Mouse (Mus musculus): ENCODE measurements at regions not wholly inside any gene's neighbourhood (a gene's known extent, or its start where the extent isn't known, plus 50 kb on each side); places are given as distances from the start of the nearest gene placed in this dataset.

- DNase-seq (ENCODE audit: low spot score): no peak
Observed at GRCm38 (mm10) chr4:33594997-33595657, 285.0 kb downstream of the Rngtt start.

GRCm38 (mm10) chr4:33595763-33596162, 285.7 kb downstream of the Rngtt start:
- DNase-seq (ENCODE audit: low spot score): no peak

DNA sequence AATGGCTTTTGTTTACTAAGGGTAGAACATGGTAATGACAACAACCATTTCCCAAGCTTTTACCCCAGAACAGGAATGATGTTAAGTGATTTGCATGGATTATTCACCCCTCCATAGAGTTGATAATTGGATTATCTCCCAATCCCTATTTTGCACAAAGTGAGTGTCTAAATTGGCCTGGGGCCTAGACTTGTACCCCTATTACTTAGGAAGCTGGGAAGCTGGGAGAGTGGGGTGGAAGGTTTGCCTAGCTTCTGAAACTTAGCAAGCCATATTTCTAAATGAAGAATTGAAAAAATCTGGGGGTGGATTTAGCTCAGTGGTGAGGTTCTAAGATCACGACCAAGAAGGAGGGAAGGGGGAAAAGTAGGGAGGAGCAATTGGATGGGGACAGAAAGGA, 289.9 kb downstream of the Rngtt start:
- DNase-seq (ENCODE audit: low spot score): no peak

DNA sequence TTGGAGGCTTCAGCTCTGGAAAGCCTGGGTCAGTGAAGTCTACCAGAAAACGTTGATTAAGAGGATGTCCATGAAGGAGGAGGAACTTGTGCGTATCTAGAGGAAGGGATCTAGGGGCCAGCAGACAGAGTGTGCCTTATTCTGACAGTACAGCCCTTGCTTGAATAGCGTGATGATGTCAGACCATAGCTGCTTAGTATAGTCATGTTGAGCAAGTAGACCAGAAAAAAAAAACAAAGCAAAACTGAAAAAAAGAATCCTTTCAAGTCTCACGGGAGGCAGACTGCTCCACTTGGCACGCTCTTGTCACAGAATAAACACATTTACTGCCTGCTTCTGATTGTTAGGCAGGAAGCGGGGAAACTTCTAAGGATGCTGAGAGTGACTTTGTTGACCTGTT, 290.7 kb downstream of the Rngtt start:
- no peak for DNase-seq (ENCODE audit: low spot score)

- no peak for DNase-seq (ENCODE audit: low spot score)
Observed at GRCm38 (mm10) chr4:33604636-33605035, 294.5 kb downstream of the Rngtt start.

- DNase-seq (ENCODE audit: low spot score): no peak
Observed at GRCm38 (mm10) chr4:33639821-33640575, 284.4 kb upstream of the Cnr1 start.

DNA sequence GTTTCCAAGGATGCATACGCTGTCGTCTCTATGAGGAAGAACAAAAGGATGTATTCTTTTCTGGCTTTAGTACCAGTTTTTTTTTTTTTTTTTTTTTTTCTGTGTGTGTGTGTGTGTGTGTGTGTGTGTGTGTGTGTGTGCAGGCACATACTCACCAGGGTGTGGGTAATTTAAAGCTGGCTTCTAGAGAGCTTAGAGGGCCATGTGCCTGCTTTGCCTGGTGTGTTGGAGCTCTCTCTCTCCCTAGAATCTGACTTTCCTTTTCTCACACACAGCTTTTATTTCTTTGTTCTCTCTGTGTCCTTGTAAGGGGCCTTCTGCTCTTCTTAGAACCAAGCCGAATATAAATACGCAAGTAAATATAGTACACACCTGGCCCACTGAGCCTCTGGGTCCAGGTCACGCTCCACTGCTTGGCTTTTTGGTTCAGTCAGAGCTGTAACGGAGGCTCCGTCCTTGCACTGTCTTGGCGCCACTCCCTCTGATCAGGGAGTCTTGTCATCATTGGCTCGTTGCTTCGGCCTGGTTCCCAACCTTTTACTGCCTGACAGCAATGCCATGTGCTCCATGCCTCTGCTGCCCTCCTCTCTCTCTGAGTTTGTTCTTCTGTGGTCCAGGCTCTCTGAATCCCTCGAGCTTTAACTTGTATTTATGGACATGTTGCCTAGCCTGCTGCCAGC, 283.7 kb upstream of the Cnr1 start:
- DNase-seq (ENCODE audit: low spot score): no peak

GRCm38 (mm10) chr4:33641883-33642282, 282.5 kb upstream of the Cnr1 start:
- DNase-seq (ENCODE audit: low spot score): no peak

DNA sequence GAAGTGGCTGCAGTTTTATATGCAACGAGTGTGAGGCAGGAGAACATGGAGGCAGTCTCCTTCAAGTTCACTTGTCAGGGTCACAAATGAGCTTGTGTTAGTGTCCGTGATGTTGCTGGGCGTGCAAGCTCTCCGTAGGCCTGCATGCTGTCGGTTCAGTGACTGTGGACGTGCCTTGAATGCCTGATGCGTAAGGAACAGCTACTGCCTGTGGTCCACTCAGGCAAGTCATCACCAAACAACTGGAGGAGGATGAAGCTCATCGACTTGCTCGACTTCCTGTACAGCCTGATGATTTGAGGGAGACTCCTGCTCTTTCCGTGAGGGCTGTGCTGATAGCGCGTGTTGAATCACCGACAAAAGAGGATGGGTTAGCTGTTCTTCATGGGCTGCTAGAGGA, 281.9 kb upstream of the Cnr1 start:
- no peak for DNase-seq (ENCODE audit: low spot score)

DNA sequence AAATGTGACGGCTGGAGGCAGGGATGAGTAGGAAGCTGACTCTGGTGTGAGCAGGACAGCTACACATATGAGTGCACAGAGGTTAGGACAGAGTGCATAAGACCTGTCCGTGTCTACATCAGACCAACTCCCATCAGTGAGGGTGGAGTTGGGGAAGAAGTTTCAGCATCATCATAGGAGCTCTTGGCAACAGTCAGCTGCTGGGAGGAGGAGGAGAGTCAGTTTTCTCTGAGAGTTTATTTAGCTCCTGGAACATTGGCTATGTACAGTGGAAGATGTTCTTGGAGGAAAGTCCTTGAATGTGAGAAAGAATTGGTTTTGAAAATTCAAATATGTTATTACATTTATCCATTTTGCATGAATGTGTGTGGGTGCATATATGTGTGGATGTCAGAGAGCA, 279.2 kb upstream of the Cnr1 start:
- no peak for DNase-seq (ENCODE audit: low spot score)

- DNase-seq (ENCODE audit: low spot score): no peak
Observed at GRCm38 (mm10) chr4:33651292-33651691, 273.1 kb upstream of the Cnr1 start.

GRCm38 (mm10) chr4:33659766-33660165, 264.6 kb upstream of the Cnr1 start:
- no peak for DNase-seq (ENCODE audit: low spot score)

DNA sequence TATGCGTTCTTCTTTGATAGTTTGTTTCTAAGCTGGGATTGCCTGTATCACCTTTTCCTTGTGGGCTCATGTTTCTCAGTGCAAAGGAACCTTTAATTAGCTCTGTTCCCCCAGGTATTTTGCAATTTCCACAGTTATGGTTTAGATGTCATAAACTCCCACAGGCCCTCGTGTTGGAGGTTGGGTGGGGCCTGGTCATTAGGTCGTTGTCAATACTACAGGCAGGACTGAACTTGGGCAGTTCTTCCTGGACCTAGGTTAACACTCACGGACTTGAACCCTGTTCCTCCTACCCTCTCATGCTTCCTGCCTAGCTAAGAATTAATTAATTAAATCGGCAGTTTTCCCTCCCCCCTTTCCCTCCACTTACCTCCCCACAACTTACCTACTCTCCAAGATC, 263.8 kb upstream of the Cnr1 start:
- DNase-seq (ENCODE audit: low spot score): no peak

GRCm38 (mm10) chr4:33661862-33662261, 262.5 kb upstream of the Cnr1 start:
- no peak for DNase-seq (ENCODE audit: low spot score)

- no peak for DNase-seq (ENCODE audit: low spot score)
Observed at GRCm38 (mm10) chr4:33662965-33663364, 261.4 kb upstream of the Cnr1 start.

GRCm38 (mm10) chr4:33663616-33664473, 260.5 kb upstream of the Cnr1 start:
- DNase-seq (ENCODE audit: low spot score): no peak

- no peak for DNase-seq (ENCODE audit: low spot score)
Observed at GRCm38 (mm10) chr4:33664474-33664822, 259.9 kb upstream of the Cnr1 start.

DNA sequence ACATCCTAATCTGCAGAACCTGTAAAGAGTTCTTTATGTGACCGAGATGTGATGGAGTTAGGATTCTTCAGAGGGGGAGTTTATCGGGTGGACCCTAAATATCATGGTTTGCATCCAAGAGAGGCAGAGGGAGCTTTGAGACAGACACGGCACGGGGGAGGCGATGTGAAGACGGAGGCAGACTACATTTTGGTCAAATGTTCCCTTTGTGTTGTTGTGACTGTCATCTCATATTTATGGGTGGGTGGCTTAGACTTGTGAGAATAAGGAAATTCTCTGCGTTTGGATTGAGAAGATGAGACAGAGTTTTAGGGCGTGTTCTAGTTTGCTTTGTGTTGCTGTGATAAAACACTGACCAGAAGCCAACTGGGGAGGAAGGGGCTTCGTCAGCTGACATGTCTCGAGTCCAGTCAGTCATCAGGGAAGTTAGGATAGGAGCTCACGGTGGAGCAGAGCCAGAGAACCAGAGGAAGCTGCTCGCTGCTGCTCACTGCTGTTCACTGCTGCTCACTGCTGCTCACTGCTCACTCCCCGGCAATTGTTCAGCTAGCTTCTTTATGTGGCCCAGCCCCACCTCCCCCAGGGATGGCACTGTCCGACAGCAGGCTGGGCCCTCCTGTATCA, 259.0 kb upstream of the Cnr1 start:
- DNase-seq (ENCODE audit: low spot score): peak; percentile 14

DNA sequence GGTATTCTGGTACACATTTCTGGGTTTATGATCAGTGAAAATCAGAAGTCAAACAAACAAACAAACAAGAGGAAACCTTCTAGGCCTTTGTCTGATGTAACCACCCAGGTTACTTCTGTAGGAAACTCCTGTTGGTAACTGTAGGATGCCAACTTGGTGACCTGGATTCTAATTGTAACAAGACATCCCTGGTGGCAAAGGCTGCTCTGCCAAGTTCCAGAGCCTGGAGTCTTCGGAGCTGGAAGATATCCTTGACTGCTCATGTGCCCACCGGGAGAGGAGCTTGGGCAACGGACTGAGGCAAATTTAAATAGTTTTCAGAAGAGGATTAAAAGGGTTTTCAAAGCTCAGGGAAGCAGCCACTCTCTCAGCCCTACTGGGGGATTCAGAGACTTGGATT, 256.0 kb upstream of the Cnr1 start:
- no peak for DNase-seq (ENCODE audit: low spot score)

GRCm38 (mm10) chr4:33675044-33675443, 249.3 kb upstream of the Cnr1 start:
- DNase-seq (ENCODE audit: low spot score): no peak

DNA sequence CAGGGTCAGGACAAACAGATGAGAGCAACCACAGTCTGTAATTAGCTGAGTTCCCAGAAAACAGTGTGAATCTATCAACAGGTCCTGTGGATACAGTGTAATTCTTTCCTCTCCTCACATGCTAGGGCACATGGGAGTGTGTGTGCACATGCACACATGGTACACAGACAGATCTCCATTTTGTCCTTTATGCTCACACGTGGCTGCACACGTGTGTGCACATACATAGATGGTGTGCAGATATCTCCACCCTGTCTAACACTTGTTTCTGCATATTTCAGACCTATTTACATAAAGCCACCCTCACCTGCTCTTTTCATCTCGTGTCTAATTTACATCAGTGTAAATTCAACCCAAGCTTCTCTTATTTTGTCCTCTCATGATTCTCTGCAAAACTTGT, 245.0 kb upstream of the Cnr1 start:
- DNase-seq (ENCODE audit: low spot score): no peak

DNA sequence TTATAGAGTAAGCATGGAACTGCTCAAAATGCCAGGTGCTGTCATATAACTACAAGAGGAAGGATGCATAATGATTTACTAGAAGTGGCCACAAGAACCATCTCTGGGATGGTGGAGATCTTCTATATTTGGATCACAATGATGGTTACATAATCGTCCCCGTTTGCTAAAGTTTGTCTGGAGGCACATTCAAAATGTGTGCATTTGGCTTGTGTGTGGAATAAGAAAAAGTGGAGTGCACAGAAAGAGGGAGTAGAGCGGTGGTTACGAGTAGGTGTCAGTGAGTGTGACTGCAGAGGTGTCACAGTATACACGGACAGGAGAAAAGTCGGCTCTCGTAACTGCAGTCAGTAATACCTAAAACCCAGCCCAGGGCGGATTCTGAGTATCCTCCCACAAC, 238.3 kb upstream of the Cnr1 start:
- DNase-seq (ENCODE audit: low spot score): no peak

All from embryo, embryonic 10 days (tissue).